Mouse (Mus musculus) CH12.LX (cell line): ENCODE results near the gene C730034F03Rik.

Experiments
- CHD1 ChIP-seq: IDR thresholded peaks from 2 replicates; pipeline ENCODE4 v1.6.1; 2012; ENCODE audit warnings: low read depth, low read length, improper control_type of control experiment, inconsistent platforms
- SMC3 ChIP-seq: IDR thresholded peaks from 2 replicates; pipeline ENCODE4 v1.6.1; 2011; ENCODE audit warnings: low read depth, low read length, improper control_type of control experiment
- TCF12 ChIP-seq: IDR thresholded peaks from 2 replicates; pipeline ENCODE4 v1.6.1; 2014; ENCODE audit warnings: low read depth, mild to moderate bottlenecking, inconsistent platforms, low read length, improper control_type of control experiment

DNA sequence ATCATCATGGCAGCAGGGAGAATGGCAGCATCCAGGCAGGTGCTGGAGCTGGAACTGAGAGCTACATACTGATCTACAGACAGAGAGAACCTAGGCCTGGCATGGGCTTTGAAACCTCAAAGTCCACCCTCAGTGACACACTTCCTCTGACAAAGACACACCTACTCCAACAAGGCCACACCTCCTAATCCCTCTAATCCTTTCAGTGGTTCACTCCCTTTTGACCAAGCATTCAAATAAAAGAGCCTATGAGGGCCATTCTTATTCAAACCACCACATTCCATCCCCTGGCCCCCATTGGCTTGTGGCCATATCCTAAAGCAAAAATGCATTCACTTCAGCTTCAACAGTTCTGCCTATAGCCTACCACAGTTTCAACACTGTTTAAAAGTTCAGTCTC is 22.7 kb upstream of the C730034F03Rik start:
- TF ChIP-seq TCF12, result no peak
- no peak for TF ChIP-seq SMC3
- TF ChIP-seq CHD1, result no peak
